Mouse (Mus musculus) lung, embryonic 16.5 days (tissue): ENCODE data around the gene Klra10. TPM values are rescaled to one million over a fixed set of nuclear protein-coding genes. Genes with fewer than 3 reads are reported as not detected.
"Not testable (repeated sequence)": the region's sequence is repeated elsewhere in the genome, so short reads cannot be mapped to it uniquely, and the experiment has no call there.

Experiments
- ATAC-seq: fragments of 200-750 bp; cut with Nextera tagmentation; 2 replicates; pipeline ENCODE4 v1.8.0; 2017; ENCODE audit warnings: low read depth, mild to moderate bottlenecking, moderate library complexity
- H3K27ac ChIP-seq: fragments of 300-500 bp; sonication (generic); 2 replicates; pipeline ENCODE4 v1.5.1; 2014; ENCODE audit warnings: mild to moderate bottlenecking, control low read depth, low read length
- H3K27me3 ChIP-seq: fragments of 300-500 bp; sonication (generic); 2 replicates; pipeline ENCODE4 v1.6.1; 2014; ENCODE audit warnings: low read depth, low read length, mixed read lengths; ENCODE audit not compliant: control insufficient read depth, insufficient read depth
- H3K36me3 ChIP-seq: fragments of 300-500 bp; sonication (generic); 2 replicates; pipeline ENCODE4 v1.6.1; 2014; ENCODE audit warnings: low read length; ENCODE audit not compliant: control insufficient read depth, insufficient read depth
- H3K4me1 ChIP-seq: fragments of 300-500 bp; sonication (generic); replicated peaks from 2 replicates; pipeline ENCODE4 v1.6.1; 2014; ENCODE audit warnings: low read length, mixed read lengths; ENCODE audit not compliant: control insufficient read depth, insufficient read depth
- H3K4me2 ChIP-seq: fragments of 300-500 bp; sonication (generic); 2 replicates; pipeline ENCODE4 v1.6.1; 2014; ENCODE audit warnings: low read depth, low read length, control low read depth
- H3K4me3 ChIP-seq: fragments of 300-500 bp; sonication (generic); 2 replicates; pipeline ENCODE4 v1.5.1; 2014; ENCODE audit warnings: mild to moderate bottlenecking, low read length, control low read depth
- H3K9ac ChIP-seq: fragments of 300-500 bp; sonication (generic); 2 replicates; pipeline ENCODE4 v1.6.1; 2014; ENCODE audit warnings: low read length, control low read depth
- H3K9me3 ChIP-seq: fragments of 300-500 bp; sonication (generic); 2 replicates; pipeline ENCODE4 v1.6.1; 2016; ENCODE audit warnings: low read length; ENCODE audit not compliant: control insufficient read depth
- WGBS: fragments of 180-500 bp; shearing (Covaris S2); extraction: QIAGEN DNeasy Blood & Tissue Kit; methylation state at CpG from one replicate; pipeline ENCODE4 v1.1.7; 2014; 5-methylcytosine and 5-hydroxymethylcytosine counted together
- polyA plus RNA-seq: library from polyadenylated mRNA; unstranded; fragments of >200 nt; fragmentation: Nextera tagmentation; extraction: Ambion mirVana; gene quantifications from 2 replicates; pipeline ENCODE4 v1.2.1, GENCODE M21; 2015

Gene Klra10
- not detected in 2 replicates for polyA plus RNA-seq

DNA sequence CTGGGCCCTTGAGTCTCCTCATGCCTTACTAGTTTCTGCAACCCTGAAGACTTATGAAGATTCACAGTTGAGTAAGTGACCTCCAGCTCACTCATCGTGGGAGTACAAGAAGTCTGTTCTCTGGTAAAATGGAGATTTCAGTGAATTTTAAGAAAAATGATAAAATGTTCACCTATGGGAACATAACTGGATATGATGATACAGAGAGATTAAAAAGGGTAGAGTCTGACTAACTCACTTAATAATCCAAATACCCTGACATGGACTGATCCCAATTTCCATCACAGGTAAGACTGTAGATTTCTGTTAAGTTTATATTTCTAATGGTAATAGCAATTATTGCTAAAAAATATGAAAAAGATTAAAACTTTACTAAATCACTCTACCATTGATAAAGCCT, at the start of gene Klra10:
TSS of gene Klra10 (minus strand) at position 101 of the 400 bp plus-strand sequence.
- not testable (repeated sequence) for H3K36me3 ChIP-seq, H3K4me2 ChIP-seq, H3K4me3 ChIP-seq, H3K27ac ChIP-seq, H3K27me3 ChIP-seq, H3K4me1 ChIP-seq, ATAC-seq, H3K9ac ChIP-seq, H3K9me3 ChIP-seq
- WGBS: 60% methylated on average over 1 of the region's 1 CpGs

DNA sequence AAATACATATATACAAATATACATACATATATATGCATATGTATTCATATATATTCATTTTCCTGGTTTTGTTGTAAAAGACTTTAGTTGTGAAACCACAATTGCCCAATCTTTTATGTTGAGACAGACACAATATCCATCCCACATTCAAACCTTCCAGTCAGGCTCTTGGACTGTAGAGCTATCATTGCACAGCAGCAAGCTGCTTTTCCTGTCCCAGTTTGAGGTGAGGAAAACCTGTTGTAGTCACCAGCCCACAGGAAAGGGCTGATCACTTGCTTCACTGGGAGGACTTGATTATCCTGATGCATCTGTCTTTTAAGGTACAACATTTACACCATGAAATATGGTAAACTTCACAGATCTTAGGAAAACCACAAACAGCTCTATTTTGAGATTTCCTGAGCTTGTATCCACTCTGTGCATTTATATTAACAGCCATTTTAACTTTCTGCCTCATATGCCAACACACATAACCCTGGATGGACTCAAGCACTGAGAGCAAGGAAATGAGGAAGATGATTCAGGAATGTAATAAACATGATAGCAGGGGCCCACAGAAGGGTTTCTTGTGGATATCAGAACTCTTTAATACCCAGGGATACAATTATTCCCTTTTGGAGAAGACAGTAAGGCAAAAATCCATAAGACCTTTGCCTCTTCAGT, 6.4 kb upstream of the Klra10 start:
- Histone ChIP-seq H3K4me3 (no peak overlapping the region), H3K27ac (no peak overlapping the region), H3K4me2 (no peak overlapping the region), H3K36me3 (no peaks in the 10 kb centered on the region), H3K4me1 (no peaks in the 10 kb centered on the region), H3K9ac (no peak overlapping the region), H3K27me3 (no peaks in the 10 kb centered on the region), H3K9me3 (no peaks in the 10 kb centered on the region)
- no peak for ATAC-seq

DNA sequence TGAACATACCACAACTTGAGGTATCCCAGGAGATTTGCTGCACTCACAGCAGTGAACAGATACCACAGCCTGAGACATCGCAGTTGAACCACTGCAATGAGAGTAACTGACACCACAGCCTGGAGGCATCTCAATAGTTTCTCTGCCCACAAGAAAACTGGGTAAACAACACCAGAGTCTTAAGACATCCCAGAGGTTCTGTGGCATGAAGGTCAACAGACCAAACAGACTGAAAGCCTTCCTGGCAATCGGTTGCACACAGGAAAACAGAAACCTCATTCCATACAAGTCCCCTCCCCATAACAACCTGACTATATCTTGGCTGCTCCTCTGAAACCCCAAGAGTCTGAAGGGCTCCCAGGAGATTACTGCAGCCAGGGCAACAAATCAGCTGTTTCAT, 26.4 kb downstream of the Klra10 start:
- ATAC-seq: no peak
- Histone ChIP-seq H3K4me3 (no peak overlapping the region), H3K4me2 (no peak overlapping the region), H3K4me1 (no peaks in the 10 kb centered on the region), H3K9ac (no peak overlapping the region), H3K9me3 (peaks cover 8% of the 10 kb centered on the region), H3K36me3 (no peaks in the 10 kb centered on the region), H3K27me3 (no peaks in the 10 kb centered on the region), H3K27ac (no peak overlapping the region)
- 88% methylated on average over 2 of the region's 2 CpGs for WGBS

DNA sequence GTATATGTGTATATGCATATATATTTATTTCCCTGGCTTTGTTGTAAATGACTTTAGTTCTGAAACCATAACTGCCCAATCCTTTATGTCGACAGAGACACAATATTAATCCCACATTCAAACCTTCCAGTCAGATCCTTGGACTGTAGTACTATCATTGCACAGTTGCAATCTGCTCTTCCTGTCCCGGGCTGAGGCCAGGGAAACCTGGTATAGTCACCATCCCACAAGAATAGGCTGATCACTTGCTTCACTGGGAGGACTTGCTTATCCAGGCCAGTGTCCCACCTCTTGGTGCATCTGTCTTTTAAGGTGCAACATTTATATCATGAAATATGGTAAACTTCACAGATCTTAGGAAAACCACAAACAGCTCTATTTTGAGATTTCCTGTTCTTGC, 44.2 kb downstream of the Klra10 start:
- Histone ChIP-seq H3K4me3 (no peak overlapping the region), H3K4me2 (no peak overlapping the region), H3K27me3 (no peaks in the 10 kb centered on the region), H3K27ac (no peak overlapping the region), H3K9ac (no peak overlapping the region), H3K4me1 (no peaks in the 10 kb centered on the region), H3K36me3 (no peaks in the 10 kb centered on the region), H3K9me3 (no peaks in the 10 kb centered on the region)
- ATAC-seq: no peak
- WGBS: 67% methylated on average over 2 of the region's 2 CpGs

DNA sequence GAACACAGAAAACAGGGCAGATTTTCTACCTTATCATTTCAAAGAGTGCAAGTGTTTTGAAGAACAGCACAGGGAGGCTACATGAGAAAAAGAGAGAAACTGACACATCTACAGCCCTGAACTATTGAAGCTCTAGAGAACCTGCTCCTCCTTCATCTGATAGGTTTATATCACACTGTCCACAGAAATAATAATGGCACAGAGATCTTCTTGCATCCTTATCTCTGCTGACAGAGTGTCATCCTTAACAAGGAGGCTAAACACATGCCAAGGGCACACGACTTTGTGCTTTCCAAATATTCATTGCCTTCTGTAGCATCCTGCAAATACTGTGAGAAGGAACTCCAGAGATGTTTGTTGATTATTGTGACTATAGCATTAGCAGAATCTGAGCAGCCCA, 45.1 kb downstream of the Klra10 start:
- Histone ChIP-seq H3K9ac (no peak overlapping the region), H3K36me3 (no peaks in the 10 kb centered on the region), H3K9me3 (peaks cover under 1% of the 10 kb centered on the region; the same call in 1 of the 2 replicates), H3K4me2 (no peak overlapping the region), H3K4me1 (no peaks in the 10 kb centered on the region), H3K27me3 (no peaks in the 10 kb centered on the region), H3K4me3 (no peak overlapping the region), H3K27ac (no peak overlapping the region)
- 40% methylated on average over 1 of the region's 1 CpGs for WGBS
- ATAC-seq: no peak

DNA sequence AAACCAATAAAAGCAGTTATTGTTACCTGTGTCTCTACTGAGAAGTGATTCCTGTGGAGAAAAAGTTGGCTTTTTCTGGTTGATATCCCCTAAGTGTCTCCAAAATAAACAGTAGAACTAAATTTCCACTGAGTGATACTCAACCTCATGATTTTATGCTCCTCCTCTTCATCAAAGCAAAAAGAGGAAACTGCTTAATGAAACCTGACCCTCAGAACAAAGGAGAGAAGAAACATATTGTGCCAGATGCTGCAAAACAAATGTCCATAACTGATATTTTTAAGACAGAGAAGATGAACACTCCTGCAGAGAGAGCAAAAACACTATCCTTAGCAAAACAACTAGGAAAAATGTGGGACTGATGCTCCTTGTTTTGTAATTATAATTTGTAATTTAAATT, 48.5 kb downstream of the Klra10 start, which contains the start of gene Klra7:
TSS of gene Klra7 (minus strand) at position 101 of the 400 bp plus-strand sequence.
- no peaks in the 10 kb centered on the region for H3K27me3 ChIP-seq
- ATAC-seq: no peak

More for the DNA sequence above, 48.5 kb downstream of the Klra10 start, which contains the start of gene Klra7:
- Histone ChIP-seq H3K9me3 (peaks cover 3% of the 10 kb centered on the region), H3K27ac (no peak within 1 kb of the TSS), H3K4me2 (no peak within 1 kb of the TSS), H3K4me1 (no peaks in the 10 kb centered on the region), H3K4me3 (no peak within 1 kb of the TSS), H3K36me3 (no peaks in the 10 kb centered on the region), H3K9ac (no peak within 1 kb of the TSS)

Other genes starting within 250 kb of the Klra10 start
- not detected in 2 replicates for gene Klra4, start 214.7 kb downstream of the Klra10 start, polyA plus RNA-seq
- not detected in 2 replicates for gene Klra8, start 152.0 kb downstream of the Klra10 start, polyA plus RNA-seq
- gene Klra9, start 88.8 kb downstream of the Klra10 start, polyA plus RNA-seq: not detected in 2 replicates
- not detected in 2 replicates for gene Klra7, start 48.6 kb downstream of the Klra10 start, polyA plus RNA-seq
- not detected in 2 replicates for gene Klra3, start 55.6 kb upstream of the Klra10 start, polyA plus RNA-seq
- gene Klra1, start 104.9 kb upstream of the Klra10 start, polyA plus RNA-seq: not detected in 2 replicates